Mouse (Mus musculus) brown adipose tissue, adult 24 weeks (tissue): ENCODE results near the gene Cavin2. TPM values are rescaled to one million over a fixed set of nuclear protein-coding genes. Genes with fewer than 3 reads are reported as not detected.

Experiments
- H3K27ac ChIP-seq: fragments of 200-500 bp; replicated peaks from 2 replicates; pipeline ENCODE4 v1.5.1; 2012; ENCODE audit warnings: low read depth, mild to moderate bottlenecking, low read length
- H3K4me1 ChIP-seq: fragments of 200-500 bp; 2 replicates; pipeline ENCODE4 v1.6.1; 2012; ENCODE audit warnings: low read length, mixed read lengths; ENCODE audit not compliant: control insufficient read depth, insufficient read depth, insufficient read length
- H3K4me3 ChIP-seq: fragments of 200-500 bp; 2 replicates; pipeline ENCODE4 v1.5.1; 2012; ENCODE audit warnings: low read depth, mild to moderate bottlenecking, low read length, moderate library complexity; ENCODE audit not compliant: insufficient read depth
- polyA plus RNA-seq: library from polyadenylated mRNA; stranded (reverse); fragments of >200 nt; gene quantifications from 2 replicates; pipeline ENCODE4 v1.2.4, GENCODE M21; 2012; ENCODE audit not compliant: missing spikeins, insufficient read depth, insufficient read length

Gene Cavin2
- polyA plus RNA-seq, 1 experiment, result 104 TPM

DNA sequence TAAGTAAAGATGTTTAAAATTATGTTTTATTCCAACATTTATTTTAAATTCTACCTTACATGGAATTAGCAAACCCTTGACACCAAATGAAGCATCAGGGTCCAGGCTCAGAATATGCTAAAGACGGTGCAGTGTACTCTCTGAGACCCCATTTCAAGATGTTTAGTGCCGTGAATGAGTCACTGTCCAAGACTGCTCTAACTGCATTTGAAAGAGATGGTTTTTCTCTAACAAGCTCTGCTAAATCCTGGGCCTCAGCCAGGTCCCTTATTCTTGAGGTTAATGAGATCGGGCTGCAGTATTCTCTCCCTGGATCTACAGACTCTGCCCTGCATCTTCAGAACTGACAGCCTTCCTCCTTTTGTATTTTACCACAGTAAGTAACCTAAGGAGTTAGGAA lies 55.2 kb downstream of the Cavin2 start:
- Histone ChIP-seq H3K27ac (no peak overlapping the region), H3K4me3 (no peak overlapping the region), H3K4me1 (no peaks in the 10 kb centered on the region)

GRCm38 (mm10) chr1:51347596-51347995 lies 58.7 kb downstream of the Cavin2 start:
- H3K27ac ChIP-seq, result no peak overlapping the region
- no peak overlapping the region for H3K4me3 ChIP-seq
- H3K4me1 ChIP-seq, result no peaks in the 10 kb centered on the region

DNA sequence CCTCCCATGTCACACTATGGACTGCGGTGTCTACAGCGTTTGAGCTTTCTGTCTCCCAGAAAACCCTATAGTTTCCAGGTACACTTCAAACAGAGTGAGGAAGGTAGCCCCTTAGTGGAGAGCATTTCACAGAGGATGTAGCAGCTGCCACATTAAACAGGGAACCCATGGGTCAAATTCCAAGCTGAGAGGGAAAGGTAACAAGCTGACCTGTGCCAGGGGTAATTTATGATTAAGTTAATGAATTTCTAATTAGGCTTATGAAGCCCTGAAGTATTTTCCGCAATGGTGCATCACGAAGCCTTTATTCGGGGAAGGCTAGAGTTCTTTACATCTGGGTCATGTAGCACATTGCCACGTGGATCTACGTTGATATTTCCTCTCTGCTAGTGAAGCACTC lies 59.7 kb downstream of the Cavin2 start:
- no peaks in the 10 kb centered on the region for H3K4me1 ChIP-seq
- H3K4me3 ChIP-seq, result no peak overlapping the region
- no peak overlapping the region for H3K27ac ChIP-seq

- Histone ChIP-seq H3K4me1 (no peaks in the 10 kb centered on the region), H3K27ac (no peak overlapping the region), H3K4me3 (no peak overlapping the region)
These were observed 60.5 kb downstream of the Cavin2 start for GRCm38 (mm10) chr1:51349291-51349967.

Other genes starting within 250 kb of the Cavin2 start
- 127 and 132 TPM in 2 replicates for gene Nabp1, start 189.3 kb downstream of the Cavin2 start, polyA plus RNA-seq